Mouse (Mus musculus) liver, embryonic 16.5 days (tissue): Measurements from ENCODE around the gene Zfp423. TPM values are rescaled to one million over a fixed set of nuclear protein-coding genes. Genes with fewer than 3 reads are reported as not detected.

Experiments used
- ATAC-seq: fragments of 200-750 bp; cut with Nextera tagmentation; 2 replicates; pipeline ENCODE4 v1.8.0; 2017; ENCODE audit warnings: low read depth, mild to moderate bottlenecking, moderate number of reproducible peaks, moderate library complexity
- H3K27ac ChIP-seq: fragments of 300-500 bp; sonication (generic); 2 replicates; pipeline ENCODE4 v1.5.1; 2014; ENCODE audit warnings: mild to moderate bottlenecking, low read length
- H3K27me3 ChIP-seq: fragments of 300-500 bp; sonication (generic); 2 replicates; pipeline ENCODE4 v1.6.1; 2014; ENCODE audit warnings: low read depth, low read length, mixed read lengths; ENCODE audit not compliant: control insufficient read depth, insufficient read depth
- H3K36me3 ChIP-seq: fragments of 300-500 bp; sonication (generic); 2 replicates; pipeline ENCODE4 v1.6.1; 2014; ENCODE audit warnings: mild to moderate bottlenecking; ENCODE audit not compliant: control insufficient read depth, insufficient read depth
- H3K4me1 ChIP-seq: fragments of 300-500 bp; sonication (generic); 2 replicates; pipeline ENCODE4 v1.6.1; 2014; ENCODE audit warnings: low read depth, low read length, mixed read lengths; ENCODE audit not compliant: control insufficient read depth
- H3K4me2 ChIP-seq: fragments of 300-500 bp; sonication (generic); 2 replicates; pipeline ENCODE4 v1.6.1; 2014; ENCODE audit warnings: low read depth, low read length, mixed read lengths
- H3K4me3 ChIP-seq: fragments of 300-500 bp; sonication (generic); 2 replicates; pipeline ENCODE4 v1.5.1; 2014; ENCODE audit warnings: low read depth, mild to moderate bottlenecking, low read length
- H3K9ac ChIP-seq: fragments of 300-500 bp; sonication (generic); 2 replicates; pipeline ENCODE4 v1.6.1; 2014; ENCODE audit warnings: low read depth, low read length
- H3K9me3 ChIP-seq: fragments of 300-500 bp; sonication (generic); replicated peaks from 2 replicates; pipeline ENCODE4 v1.6.1; 2016; ENCODE audit warnings: low read length; ENCODE audit not compliant: control insufficient read depth
- WGBS: fragments of 180-500 bp; shearing (Covaris S2); extraction: QIAGEN DNeasy Blood & Tissue Kit; methylation state at CpG from one replicate; pipeline ENCODE4 v1.1.7; 2014; ENCODE audit not compliant: insufficient replicate concordance; 5-methylcytosine and 5-hydroxymethylcytosine counted together
- polyA plus RNA-seq: library from polyadenylated mRNA; unstranded; fragments of >200 nt; fragmentation: Nextera tagmentation; extraction: Ambion mirVana; gene quantifications from 2 replicates; pipeline ENCODE4 v1.2.1, GENCODE M21; 2015

Gene Zfp423
- polyA plus RNA-seq, 1 experiment from 2014 or later = 0.46 TPM

DNA sequence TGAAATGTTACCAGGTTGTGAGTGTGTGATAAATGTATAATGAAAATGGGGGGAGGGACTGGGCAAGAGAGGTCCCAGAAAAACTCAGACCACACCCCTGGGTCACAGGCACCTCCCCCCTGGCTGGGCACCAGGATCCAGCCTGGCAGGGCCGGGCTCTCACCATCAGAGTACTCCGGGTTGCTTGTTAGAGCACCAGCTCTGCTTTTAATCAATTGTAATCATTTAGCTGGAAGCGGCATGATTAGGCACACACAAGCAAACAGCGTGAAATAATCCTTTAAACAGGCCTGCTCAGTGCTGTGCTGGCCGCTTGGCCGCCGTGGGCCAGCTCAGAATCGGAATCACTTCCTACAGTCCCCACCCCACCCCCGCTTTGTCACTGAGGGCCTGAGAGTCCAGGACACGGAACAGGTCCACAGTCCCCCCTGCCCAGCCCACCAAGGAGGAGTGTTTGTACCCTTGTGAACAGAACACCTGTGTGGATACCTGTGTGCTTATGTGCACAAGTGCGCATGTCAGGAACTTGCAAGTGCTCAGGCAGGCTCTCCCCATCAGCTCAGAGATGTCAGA, 279.9 kb downstream of the Zfp423 start:
- H3K9ac ChIP-seq = no peak overlapping the region
- H3K9me3 ChIP-seq = no peaks in the 10 kb centered on the region
- no peak for ATAC-seq
- WGBS = 68% methylated on average over 11 of the region's 11 CpGs
- H3K27ac ChIP-seq = no peak overlapping the region
- H3K36me3 ChIP-seq = no peaks in the 10 kb centered on the region
- H3K4me3 ChIP-seq = no peak overlapping the region
- H3K27me3 ChIP-seq = no peaks in the 10 kb centered on the region
- no peaks in the 10 kb centered on the region for H3K4me1 ChIP-seq
- no peak overlapping the region for H3K4me2 ChIP-seq

DNA sequence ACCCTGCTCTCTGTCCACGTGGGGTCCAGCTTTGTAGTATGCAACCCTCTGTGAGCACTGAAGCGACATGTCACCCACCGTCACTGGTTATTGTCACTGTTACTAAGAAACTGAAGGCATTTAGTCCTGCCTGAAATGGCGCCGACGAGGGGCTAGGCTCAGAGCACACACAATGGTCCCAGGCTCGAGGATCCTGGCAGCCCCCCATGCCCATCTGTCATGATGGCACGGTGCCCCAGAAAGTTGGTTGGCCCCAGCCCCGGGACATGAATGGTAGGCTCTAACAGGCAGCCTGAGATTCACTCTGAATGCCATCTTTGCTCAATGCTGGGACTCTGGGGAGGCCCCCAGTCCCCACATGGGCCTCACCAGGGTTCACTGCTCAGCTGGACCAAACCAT, 284.0 kb downstream of the Zfp423 start:
- Histone ChIP-seq H3K27me3 (no peaks in the 10 kb centered on the region), H3K4me2 (no peak overlapping the region), H3K4me1 (no peaks in the 10 kb centered on the region), H3K9me3 (no peaks in the 10 kb centered on the region), H3K4me3 (no peak overlapping the region), H3K9ac (no peak overlapping the region), H3K27ac (no peak overlapping the region), H3K36me3 (no peaks in the 10 kb centered on the region)
- 63% methylated on average over 9 of the region's 9 CpGs for WGBS
- ATAC-seq = no peak

DNA sequence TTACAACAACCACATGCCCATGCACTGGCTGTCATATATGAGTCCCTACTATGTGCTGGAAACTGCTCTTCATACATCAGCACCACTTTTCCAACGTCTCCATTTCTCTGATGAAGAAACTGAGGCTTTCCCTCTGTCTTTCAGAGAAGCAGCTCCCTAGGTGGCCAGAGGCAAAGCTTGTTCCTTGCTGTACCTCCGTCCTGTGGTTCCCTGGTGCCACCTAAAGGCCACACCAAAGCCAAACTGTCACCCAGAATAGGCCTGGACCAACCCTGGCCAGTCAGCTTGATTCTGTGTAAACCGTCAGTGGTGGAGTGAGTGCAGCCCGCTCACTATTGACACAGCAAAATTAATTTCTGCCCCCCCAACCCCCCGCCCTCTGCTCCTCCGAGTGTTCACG, 285.2 kb downstream of the Zfp423 start:
- no peak overlapping the region for H3K27ac ChIP-seq
- no peaks in the 10 kb centered on the region for H3K36me3 ChIP-seq
- H3K27me3 ChIP-seq = no peaks in the 10 kb centered on the region
- no peaks in the 10 kb centered on the region for H3K9me3 ChIP-seq
- H3K9ac ChIP-seq = no peak overlapping the region
- H3K4me2 ChIP-seq = no peak overlapping the region
- H3K4me1 ChIP-seq = no peaks in the 10 kb centered on the region
- 41% methylated on average over 7 of the region's 7 CpGs for WGBS
- no peak overlapping the region for H3K4me3 ChIP-seq
- no peak for ATAC-seq

DNA sequence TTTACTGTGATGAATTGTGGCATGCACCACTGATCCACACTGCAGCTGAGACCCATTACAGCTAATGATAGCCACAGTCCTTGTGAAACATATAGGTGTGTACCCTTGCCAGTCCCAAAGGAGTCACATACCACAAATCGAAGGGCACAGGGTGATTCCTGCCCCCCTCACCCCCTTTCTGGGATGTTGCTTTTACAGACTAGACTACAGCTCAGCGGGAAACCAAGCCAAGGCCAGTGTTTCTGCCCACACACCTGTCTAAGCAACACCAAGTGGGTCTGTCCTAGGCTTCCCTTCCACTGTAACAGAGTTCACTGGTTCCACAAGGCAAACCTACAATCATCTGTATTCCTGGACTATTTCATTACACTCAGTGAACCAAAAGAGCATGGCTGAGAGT, 287.2 kb downstream of the Zfp423 start:
- Histone ChIP-seq H3K36me3 (no peaks in the 10 kb centered on the region), H3K27me3 (no peaks in the 10 kb centered on the region), H3K4me3 (no peak overlapping the region), H3K9me3 (no peaks in the 10 kb centered on the region), H3K27ac (no peak overlapping the region), H3K9ac (no peak overlapping the region), H3K4me2 (no peak overlapping the region), H3K4me1 (no peaks in the 10 kb centered on the region)
- ATAC-seq = no peak
- 63% methylated on average over 2 of the region's 2 CpGs for WGBS

DNA sequence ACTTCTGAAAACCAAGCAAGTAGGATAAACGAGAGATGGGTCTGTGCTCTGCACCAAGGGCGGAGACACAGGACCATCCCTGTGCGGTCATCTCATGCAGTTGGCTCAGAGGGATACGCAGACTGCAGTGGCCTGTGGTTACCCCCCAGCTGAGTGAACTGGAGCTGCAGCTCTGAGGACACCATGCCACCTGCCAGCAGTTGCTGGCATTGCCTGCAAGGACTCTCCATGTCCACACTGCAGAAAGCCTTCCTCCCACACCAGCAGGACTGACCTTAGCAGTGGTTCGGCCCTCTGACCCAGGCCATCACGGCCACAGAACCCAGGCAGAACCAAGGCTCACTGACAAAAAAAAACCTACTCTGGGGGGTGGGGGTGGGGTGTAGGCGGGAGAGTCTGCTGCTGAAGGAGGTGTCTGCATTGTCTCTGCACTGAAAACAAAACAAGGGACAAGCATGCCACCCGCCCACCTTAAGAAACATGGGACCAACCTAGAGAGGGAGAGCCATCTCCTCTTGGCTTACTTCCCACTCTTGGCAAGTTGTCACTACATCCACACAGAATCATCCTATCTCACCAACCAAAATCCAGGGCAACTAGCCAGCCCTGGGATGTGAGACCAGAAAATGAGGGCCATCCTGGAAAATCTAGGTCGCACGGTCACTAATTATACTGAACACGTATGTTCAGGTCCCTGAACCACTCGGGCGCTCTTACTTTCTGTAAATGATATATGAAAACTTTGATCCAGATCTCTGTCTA, 288.0 kb downstream of the Zfp423 start:
- no peaks in the 10 kb centered on the region for H3K4me1 ChIP-seq
- H3K9me3 ChIP-seq = no peaks in the 10 kb centered on the region
- no peak overlapping the region for H3K9ac ChIP-seq
- H3K4me3 ChIP-seq = no peak overlapping the region
- H3K27ac ChIP-seq = no peak overlapping the region
- H3K27me3 ChIP-seq = no peaks in the 10 kb centered on the region
- 66% methylated on average over 13 of the region's 13 CpGs for WGBS
- no peak overlapping the region for H3K4me2 ChIP-seq
- H3K36me3 ChIP-seq = no peaks in the 10 kb centered on the region
- ATAC-seq = no peak

DNA sequence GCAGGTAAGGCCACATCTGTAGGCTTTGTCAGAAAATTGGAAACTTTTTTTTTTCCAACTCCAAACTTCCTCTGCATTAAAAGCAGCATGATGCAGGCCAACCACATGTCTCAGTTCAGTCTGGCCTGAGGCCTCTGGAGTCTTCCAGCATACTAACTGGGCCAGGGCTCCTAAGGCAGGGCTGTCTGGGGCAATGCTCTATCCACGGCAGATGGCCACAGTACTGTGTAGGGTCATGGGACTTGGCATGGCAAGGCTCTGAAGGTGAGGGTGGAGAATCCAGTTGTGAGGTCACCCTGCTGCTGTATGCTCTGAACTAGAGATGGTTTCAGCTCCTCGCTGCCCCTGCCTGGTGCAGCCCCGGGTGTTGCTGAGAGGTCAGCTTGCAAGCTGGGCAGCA, 289.2 kb downstream of the Zfp423 start:
- H3K27ac ChIP-seq = no peak overlapping the region
- WGBS = 68% methylated on average over 3 of the region's 3 CpGs
- H3K4me1 ChIP-seq = no peaks in the 10 kb centered on the region
- H3K27me3 ChIP-seq = no peaks in the 10 kb centered on the region
- no peak for ATAC-seq
- no peak overlapping the region for H3K9ac ChIP-seq
- H3K9me3 ChIP-seq = no peaks in the 10 kb centered on the region
- H3K4me3 ChIP-seq = no peak overlapping the region
- H3K4me2 ChIP-seq = no peak overlapping the region
- H3K36me3 ChIP-seq = no peaks in the 10 kb centered on the region

DNA sequence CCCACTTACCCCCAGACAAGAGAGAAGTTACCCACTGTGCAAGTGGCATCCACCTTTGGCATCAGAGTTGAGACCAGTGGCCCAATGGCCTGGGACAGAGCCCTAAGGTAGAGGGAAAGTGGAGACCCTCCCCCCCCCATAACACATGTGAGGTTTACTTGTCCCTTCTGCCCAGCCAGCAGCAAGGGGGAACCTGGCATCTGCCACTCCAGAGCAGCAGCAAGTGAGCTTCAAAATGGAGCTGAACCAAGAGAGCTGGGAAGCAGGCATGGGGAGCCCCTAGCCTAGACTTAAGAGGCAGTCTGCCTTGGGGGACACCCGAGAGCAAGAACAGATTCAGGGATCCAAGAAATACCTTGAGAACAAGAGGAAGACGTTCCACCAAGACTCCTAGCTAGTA, 290.7 kb downstream of the Zfp423 start:
- no peak overlapping the region for H3K27ac ChIP-seq
- H3K9ac ChIP-seq = no peak overlapping the region
- WGBS = 64% methylated on average over 2 of the region's 2 CpGs
- H3K36me3 ChIP-seq = no peaks in the 10 kb centered on the region
- no peaks in the 10 kb centered on the region for H3K27me3 ChIP-seq
- no peaks in the 10 kb centered on the region for H3K9me3 ChIP-seq
- no peak overlapping the region for H3K4me2 ChIP-seq
- H3K4me3 ChIP-seq = no peak overlapping the region
- no peak for ATAC-seq
- no peaks in the 10 kb centered on the region for H3K4me1 ChIP-seq

DNA sequence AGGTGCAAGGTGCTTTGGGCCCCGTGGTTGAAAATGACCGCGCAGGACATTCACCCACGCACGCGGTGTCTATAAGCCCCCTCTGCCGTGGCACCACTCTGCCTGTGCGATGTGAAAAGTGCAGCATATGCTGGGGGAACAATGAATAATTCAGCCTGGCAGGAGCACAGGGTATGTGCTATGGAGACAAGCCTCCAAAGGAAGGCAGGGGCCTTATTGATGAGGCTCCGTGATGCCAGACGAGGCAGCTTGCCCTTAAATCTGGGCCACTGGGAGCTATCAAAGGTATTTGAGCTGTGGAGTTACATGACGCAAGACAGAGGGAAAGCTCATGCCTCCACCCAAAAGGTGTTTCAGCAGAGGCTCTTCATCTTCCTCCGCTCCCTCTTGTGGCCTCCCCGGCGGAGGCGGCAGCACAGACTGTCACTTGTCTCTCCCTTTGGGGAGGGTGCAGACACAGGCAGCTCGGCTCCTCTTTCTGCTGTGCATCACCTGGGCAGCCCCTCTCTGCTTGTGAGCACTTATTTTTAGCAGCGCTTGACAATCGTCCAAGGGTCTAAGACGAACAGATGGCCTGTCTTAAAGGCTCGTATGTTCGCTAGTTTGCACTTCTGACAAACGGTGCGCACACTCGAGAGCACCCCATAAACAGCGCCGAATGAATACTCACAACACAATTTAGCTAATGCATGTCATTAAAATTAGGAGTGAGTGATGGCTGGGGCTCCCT, 291.3 kb downstream of the Zfp423 start:
- H3K4me2 ChIP-seq = no peak overlapping the region
- no peaks in the 10 kb centered on the region for H3K36me3 ChIP-seq
- no peak overlapping the region for H3K9ac ChIP-seq
- 72% methylated on average over 26 of the region's 26 CpGs for WGBS
- peaks cover 5% of the 10 kb centered on the region for H3K27me3 ChIP-seq
- no peak for ATAC-seq
- no peaks in the 10 kb centered on the region for H3K9me3 ChIP-seq
- H3K4me3 ChIP-seq = no peak overlapping the region
- no peak overlapping the region for H3K27ac ChIP-seq
- no peaks in the 10 kb centered on the region for H3K4me1 ChIP-seq

DNA sequence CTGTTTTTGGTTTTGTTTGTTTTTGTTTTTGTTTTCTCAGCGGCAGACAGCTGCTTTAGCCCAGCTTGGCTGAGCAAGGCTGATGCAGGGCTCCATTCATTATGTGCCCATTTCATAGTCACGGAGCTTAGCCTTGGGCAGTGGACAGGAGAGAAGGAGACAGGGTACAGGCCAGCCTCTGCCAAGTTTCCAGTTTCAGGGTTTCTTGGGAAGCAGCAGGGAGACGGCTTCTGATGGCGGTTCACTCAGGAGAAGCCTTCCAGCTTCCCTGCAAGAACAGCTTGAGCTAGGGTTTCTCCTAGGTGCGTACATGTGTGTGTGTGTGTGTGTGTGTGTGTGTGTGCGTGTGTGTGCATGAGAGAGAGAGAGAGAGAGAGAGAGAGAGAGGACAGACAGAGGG, 292.1 kb downstream of the Zfp423 start:
- Histone ChIP-seq H3K4me1 (no peaks in the 10 kb centered on the region), H3K9me3 (no peaks in the 10 kb centered on the region), H3K36me3 (no peaks in the 10 kb centered on the region), H3K4me2 (no peak overlapping the region), H3K27ac (no peak overlapping the region), H3K27me3 (peaks cover 13% of the 10 kb centered on the region), H3K9ac (no peak overlapping the region), H3K4me3 (no peak overlapping the region)
- 63% methylated on average over 6 of the region's 6 CpGs for WGBS
- ATAC-seq = no peak
